Mouse (Mus musculus) G1E (cell line): ENCODE measurements at regions not wholly inside any gene's neighbourhood (a gene's known extent, or its start where the extent isn't known, plus 50 kb on each side); places are given as distances from the start of the nearest gene placed in this dataset.

Source experiments
- CTCF ChIP-seq: IDR thresholded peaks from 2 replicates; pipeline ENCODE4 v1.5.1; 2012; ENCODE audit warnings: low read depth, low read length, inconsistent platforms, mixed read lengths
- GATA2 ChIP-seq: IDR thresholded peaks from 2 replicates; pipeline ENCODE4 v1.6.1; 2012; ENCODE audit warnings: low read depth, low read length, inconsistent platforms, borderline replicate concordance
- POLR2AphosphoS5 ChIP-seq: IDR thresholded peaks from 2 replicates; pipeline ENCODE4 v1.6.1; 2012; ENCODE audit warnings: low read depth, low read length, inconsistent platforms; ENCODE audit not compliant: insufficient replicate concordance
- TAL1 ChIP-seq: conservative IDR thresholded peaks from 2 replicates; pipeline ENCODE4 v1.6.1; 2012; ENCODE audit warnings: low read depth, low read length, inconsistent platforms, mixed read lengths

- no peak for TF ChIP-seq CTCF
- TF ChIP-seq POLR2AphosphoS5, result no peak
- no peak for TF ChIP-seq TAL1
- TF ChIP-seq GATA2, result no peak
These were observed 87.4 kb upstream of the Pcbd1 start for GRCm38 (mm10) chr10:61001745-61002160.
